Mouse (Mus musculus) brain, embryonic 14.5 days (tissue): ENCODE measurements at regions not wholly inside any gene's neighbourhood (a gene's known extent, or its start where the extent isn't known, plus 50 kb on each side); places are given as distances from the start of the nearest gene placed in this dataset.

Source experiments
- DNase-seq: peaks from one replicate; pipeline ENCODE4 v3.0.0-alpha.2; 2011; ENCODE audit warnings: low read depth
- CTCF ChIP-seq: fragments of 200-500 bp; IDR thresholded peaks from 2 replicates; pipeline ENCODE4 v1.5.1; 2012; ENCODE audit warnings: inconsistent platforms, mild to moderate bottlenecking, moderate library complexity, borderline replicate concordance; ENCODE audit not compliant: insufficient read depth, insufficient read length; ENCODE audit errors: extremely low read depth
- POLR2A ChIP-seq: fragments of 200-500 bp; IDR thresholded peaks from 2 replicates; pipeline ENCODE4 v1.6.1; 2012; ENCODE audit warnings: mild to moderate bottlenecking, inconsistent platforms, borderline replicate concordance; ENCODE audit not compliant: poor library complexity, insufficient read depth, insufficient read length, severe bottlenecking; ENCODE audit errors: extremely low read depth

GRCm38 (mm10) chr1:51697265-51698192 is 218.3 kb downstream of the Myo1b start:
- peak; percentile 92 for DNase-seq
- TF ChIP-seq POLR2A = no peak

DNA sequence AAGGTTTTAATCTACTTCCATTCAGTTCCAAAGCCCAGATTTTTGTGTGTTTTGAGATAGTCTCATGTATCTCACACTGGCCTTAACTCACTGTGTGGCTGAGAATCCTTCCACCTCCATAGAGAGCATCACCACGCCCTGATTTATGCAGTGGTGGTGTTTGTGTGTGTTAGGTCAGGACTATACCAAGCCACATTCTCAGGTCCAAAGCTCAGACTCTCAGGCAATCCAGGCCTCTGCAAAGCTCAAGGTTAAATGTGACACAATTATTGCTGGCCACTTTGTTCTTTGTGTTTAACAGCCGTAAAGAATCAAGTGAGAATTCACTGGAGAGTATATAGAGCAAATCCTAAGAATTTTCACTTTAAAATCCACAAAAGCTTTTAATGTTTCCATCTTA is 218.2 kb upstream of the Nabp1 start:
- no peak for DNase-seq
- TF ChIP-seq CTCF (no peak), POLR2A (no peak)

- no peak for DNase-seq
- TF ChIP-seq POLR2A = no peak
- no peak for TF ChIP-seq CTCF
Observed at GRCm38 (mm10) chr1:51690878-51691277, 212.7 kb upstream of the Nabp1 start.

GRCm38 (mm10) chr1:51689461-51690223 is 211.4 kb upstream of the Nabp1 start:
- TF ChIP-seq POLR2A = no peak
- TF ChIP-seq CTCF = peak; percentile 7; the same call in 1 of the 2 replicates
- peak; percentile 35 for DNase-seq

- no peak for DNase-seq
- no peak for TF ChIP-seq CTCF
- no peak for TF ChIP-seq POLR2A
Observed at GRCm38 (mm10) chr1:51688946-51689345, 210.7 kb upstream of the Nabp1 start.

DNA sequence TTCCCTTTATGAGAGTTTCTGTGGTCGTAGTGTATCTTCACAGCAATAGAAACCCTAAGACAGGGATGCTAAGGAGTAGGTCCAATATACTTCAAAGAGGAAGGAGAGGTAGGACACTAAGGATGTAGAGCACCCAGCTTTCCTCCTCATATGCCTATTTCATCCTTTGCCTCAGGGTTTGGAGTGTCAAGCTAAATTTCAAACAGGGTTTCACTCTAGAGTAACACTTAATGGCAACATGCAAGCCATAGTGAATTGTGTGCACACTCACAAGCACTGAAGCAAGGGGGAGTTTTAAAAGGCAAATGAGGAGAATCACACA is 210.0 kb upstream of the Nabp1 start:
- TF ChIP-seq POLR2A = no peak
- no peak for DNase-seq

DNA sequence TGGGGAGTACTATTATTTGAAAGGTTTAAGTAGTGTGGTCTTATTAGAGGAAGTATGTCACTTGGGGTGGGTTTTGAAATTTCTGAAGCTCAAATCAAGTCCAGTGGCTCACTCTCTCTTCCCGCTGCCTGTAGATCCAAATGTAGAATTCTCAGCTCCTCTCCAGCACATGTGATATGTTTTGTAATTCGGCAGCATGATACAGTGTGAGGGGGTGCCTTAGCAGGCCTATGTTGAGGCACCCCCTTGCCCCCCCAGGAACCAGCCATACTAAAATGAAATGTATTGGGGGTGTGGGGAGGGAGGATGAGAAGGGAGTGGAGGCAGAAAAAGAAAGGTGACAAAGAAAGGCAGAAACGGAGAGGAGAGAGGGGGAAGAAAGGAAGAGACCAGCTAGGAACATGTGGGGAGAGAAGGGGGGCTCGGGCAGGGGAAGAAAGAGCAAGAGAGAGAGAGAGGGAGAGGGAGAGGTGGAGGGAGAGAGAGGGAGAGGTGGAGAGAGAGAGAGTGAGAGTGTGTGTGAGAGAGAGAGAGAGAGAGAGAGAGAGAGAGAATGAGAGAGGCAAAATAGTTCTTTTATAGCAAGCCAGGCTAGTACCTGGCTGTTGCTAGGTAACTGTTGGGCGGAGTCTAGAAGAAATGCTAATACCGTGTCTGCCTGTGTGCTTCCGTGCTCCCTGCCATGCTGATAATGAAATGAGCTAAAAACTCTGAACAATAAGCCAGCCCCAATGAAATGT is 209.4 kb upstream of the Nabp1 start:
- DNase-seq = peak; percentile 87
- TF ChIP-seq POLR2A (no peak), CTCF (no peak)

- no peak for DNase-seq
- TF ChIP-seq CTCF = no peak
- TF ChIP-seq POLR2A = no peak
Observed at GRCm38 (mm10) chr1:51686759-51687158, 208.5 kb upstream of the Nabp1 start.

GRCm38 (mm10) chr1:51682273-51682672 is 204.0 kb upstream of the Nabp1 start:
- no peak for DNase-seq
- TF ChIP-seq POLR2A = no peak
- no peak for TF ChIP-seq CTCF

DNA sequence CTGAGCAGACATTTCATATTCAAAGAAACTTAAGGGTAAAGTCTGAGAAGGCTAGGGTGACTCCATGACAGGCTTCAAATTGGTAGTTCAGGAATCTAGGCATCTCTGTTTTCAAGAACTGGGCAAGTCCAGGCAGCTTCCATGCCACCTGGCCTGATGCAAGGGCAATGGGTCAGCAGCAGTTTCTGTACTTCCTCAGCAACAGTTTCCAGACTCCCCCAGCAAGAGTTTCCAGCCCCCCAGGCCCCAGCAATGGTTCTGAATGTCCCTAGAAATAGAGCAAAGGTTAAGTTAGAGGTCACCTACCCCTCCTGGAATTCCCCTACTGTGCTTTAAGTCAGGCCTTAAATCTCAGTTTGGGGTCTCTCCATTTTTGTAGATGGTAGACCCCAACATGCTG is 203.6 kb upstream of the Nabp1 start:
- DNase-seq = no peak
- no peak for TF ChIP-seq POLR2A
- no peak for TF ChIP-seq CTCF

GRCm38 (mm10) chr1:51680725-51681124 is 202.5 kb upstream of the Nabp1 start:
- DNase-seq = no peak
- no peak for TF ChIP-seq POLR2A
- no peak for TF ChIP-seq CTCF

GRCm38 (mm10) chr1:51678290-51678928 is 200.2 kb upstream of the Nabp1 start:
- DNase-seq = no peak
- TF ChIP-seq CTCF (no peak), POLR2A (no peak)
